Mouse (Mus musculus): ENCODE measurements around the gene Dnmt1. TPM values are rescaled to one million over a fixed set of nuclear protein-coding genes. Genes with fewer than 3 reads are reported as not detected.

Dnmt1 gene
- 100 to 1,000 TPM; 108 to 111 TPM for total RNA-seq (2023)

GRCm38 (mm10) chr9:20959430-20959938 is at the start of gene Dnmt1:
Gene Dnmt1 (minus strand): TSS chr9:20959888.

GRCm38 (mm10) chr9:21002627-21003551 is 43.2 kb upstream of the Dnmt1 start, which contains the start of gene Mrpl4:
Gene Mrpl4 (plus strand): TSS chr9:21002738.

GRCm38 (mm10) chr9:20976216-20976960 is 16.7 kb upstream of the Dnmt1 start, which contains the start of gene S1pr2:
Gene S1pr2 (minus strand): TSS chr9:20976781.

GRCm38 (mm10) chr9:20898511-20899073 is 61.1 kb downstream of the Dnmt1 start, which contains the start of gene Eif3g:
Gene Eif3g (minus strand): TSS chr9:20898623.

GRCm38 (mm10) chr9:20887704-20888385 is 71.8 kb downstream of the Dnmt1 start, which contains the start of gene Ppan:
Gene Ppan (plus strand): TSS chr9:20888175.

GRCm38 (mm10) chr9:20879097-20879792 is 80.4 kb downstream of the Dnmt1 start, which contains the start of gene Angptl6:
Gene Angptl6 (minus strand): TSS chr9:20879727.

GRCm38 (mm10) chr9:20868448-20869001 is 91.2 kb downstream of the Dnmt1 start, which contains the start of gene A230050P20Rik:
Gene A230050P20Rik (plus strand): TSS chr9:20868642.

Other genes starting within 250 kb of the Dnmt1 start
- not detected for gene Olfm2, start 213.5 kb downstream of the Dnmt1 start, total RNA-seq (2023)
- gene Col5a3, start 144.8 kb downstream of the Dnmt1 start, total RNA-seq (2023) = 1 to 10 TPM in 1 of 2 experiments, under 1 TPM in 1; 0.60 to 1.1 TPM
- not detected for gene Rdh8, start 141.4 kb downstream of the Dnmt1 start, total RNA-seq (2023)
- gene A230050P20Rik, start 91.2 kb downstream of the Dnmt1 start, total RNA-seq (2023) = 1 to 10 TPM; 5.6 to 6.5 TPM
- gene Angptl6, start 80.2 kb downstream of the Dnmt1 start, total RNA-seq (2023) = 1 to 10 TPM in 1 of 2 experiments, under 1 TPM in 1; 0.22 to 1.0 TPM
- gene Ppan, start 71.7 kb downstream of the Dnmt1 start, total RNA-seq (2023) = 10 to 100 TPM; 25.9 to 32.1 TPM
- 10 to 100 TPM; 74.2 to 83.2 TPM for gene Eif3g, start 61.3 kb downstream of the Dnmt1 start, total RNA-seq (2023)
- gene S1pr2, start 16.9 kb upstream of the Dnmt1 start, total RNA-seq (2023) = 1 to 10 TPM; 5.7 to 7.9 TPM
- 10 to 100 TPM; 31.9 to 42.1 TPM for gene Mrpl4, start 42.9 kb upstream of the Dnmt1 start, total RNA-seq (2023)
- gene Icam1, start 56.1 kb upstream of the Dnmt1 start, total RNA-seq (2023) = 10 to 100 TPM; 16.2 to 16.3 TPM
- 1 to 10 TPM; 2.4 to 4.5 TPM for gene Icam4, start 69.5 kb upstream of the Dnmt1 start, total RNA-seq (2023)
- gene Icam5, start 72.2 kb upstream of the Dnmt1 start, total RNA-seq (2023) = not detected
- not detected for gene Zglp1, start 107.2 kb upstream of the Dnmt1 start, total RNA-seq (2023)
- under 1 TPM; 0.22 to 0.29 TPM for gene Gm49373, start 113.2 kb upstream of the Dnmt1 start, total RNA-seq (2023)
- gene Fdx1l, start 113.7 kb upstream of the Dnmt1 start, total RNA-seq (2023) = 1 to 10 TPM; 6.5 to 6.9 TPM
- gene Gm38431, start 132.1 kb upstream of the Dnmt1 start, total RNA-seq (2023) = 1 to 10 TPM; 1.5 to 2.5 TPM
- 10 to 100 TPM; 49.1 to 62.5 TPM for gene Raver1, start 132.1 kb upstream of the Dnmt1 start, total RNA-seq (2023)
- gene Tyk2, start 171.4 kb upstream of the Dnmt1 start, total RNA-seq (2023) = 10 to 100 TPM; 40.0 to 51.1 TPM
- gene Cdc37, start 190.1 kb upstream of the Dnmt1 start, total RNA-seq (2023) = 10 to 100 TPM; 69.5 to 82.3 TPM
- 1 to 10 TPM; 5.0 to 7.1 TPM for gene Pde4a, start 205.8 kb upstream of the Dnmt1 start, total RNA-seq (2023)

Data from neutrophil, adult 59 days (primary cell).